In genomic region chr14:116926404-116927171, GRCm38 (mm10) we compare ENCODE assay signal across 8 mouse cellular contexts. TPM values are rescaled to one million over a fixed set of nuclear protein-coding genes. Genes with fewer than 3 reads are reported as not detected.
DNase-seq lines count a peak whose midpoint lies in the region; ATAC-seq and TF ChIP-seq lines count a peak whose summit lies in the region.

No protein-coding gene starts in this region.

- no peak for TF ChIP-seq CTCF in ES-Bruce4 (IDR thresholded peaks at IDR 0.05; ENCODE audit: low read depth, low read length)
- TF ChIP-seq CTCF in heart, postnatal 0 days (IDR thresholded peaks at IDR 0.05; ENCODE audit: low read depth), result peak; percentile 8; the same call in 1 of the 2 replicates

- peaks cover 1% of the 10 kb centered on the region for H3K27me3 ChIP-seq in ES-Bruce4 (ENCODE audit: control insufficient read depth, insufficient read depth, low read length, poor library complexity, severe bottlenecking)
- H3K27me3 ChIP-seq in forebrain, embryonic 15.5 days, result no peaks in the 10 kb centered on the region
- peaks cover 20% of the 10 kb centered on the region for H3K27me3 ChIP-seq in heart, postnatal 0 days (ENCODE audit: control insufficient read depth, insufficient read depth, low read length)
- H3K27me3 ChIP-seq in liver, embryonic 16.5 days (ENCODE audit: control insufficient read depth, insufficient read depth, low read depth, low read length), result peaks cover 21% of the 10 kb centered on the region
- no peaks in the 10 kb centered on the region for H3K27me3 ChIP-seq in neural tube, embryonic 14.5 days (ENCODE audit: control insufficient read depth, insufficient read depth, low read length)

- H3K9ac ChIP-seq in ES-Bruce4 (ENCODE audit: low read depth, poor library complexity, severe bottlenecking), result peak overlapping the region; percentile 70
- H3K9ac ChIP-seq in forebrain, embryonic 15.5 days (replicated peaks), result peak overlapping the region; percentile 82
- H3K9ac ChIP-seq in heart, postnatal 0 days (replicated peaks; ENCODE audit: low read depth, low read length), result peak overlapping the region; percentile 48
- peak overlapping the region; percentile 43; the same call in 1 of the 2 replicates for H3K9ac ChIP-seq in liver, embryonic 16.5 days (ENCODE audit: low read depth, low read length)
- peak overlapping the region; percentile 74 for H3K9ac ChIP-seq in neural tube, embryonic 14.5 days (replicated peaks; ENCODE audit: low read depth, low read length)

- H3K36me3 ChIP-seq in ES-Bruce4 (ENCODE audit: control insufficient read depth, insufficient read depth, low read length, poor library complexity, severe bottlenecking), result no peaks in the 10 kb centered on the region
- no peaks in the 10 kb centered on the region for H3K36me3 ChIP-seq in forebrain, embryonic 15.5 days
- H3K36me3 ChIP-seq in heart, postnatal 0 days (replicated peaks; ENCODE audit: control insufficient read depth, insufficient read depth, low read length), result no peaks in the 10 kb centered on the region
- no peaks in the 10 kb centered on the region for H3K36me3 ChIP-seq in liver, embryonic 16.5 days (ENCODE audit: control insufficient read depth, insufficient read depth)
- H3K36me3 ChIP-seq in neural tube, embryonic 14.5 days (ENCODE audit: control insufficient read depth, insufficient read depth, low read length), result no peaks in the 10 kb centered on the region

- H3K4me3 ChIP-seq in ES-Bruce4 (ENCODE audit: low read depth, low read length), result peak overlapping the region; percentile 82
- peak overlapping the region; percentile 94 for H3K4me3 ChIP-seq in forebrain, embryonic 15.5 days
- H3K4me3 ChIP-seq in heart, postnatal 0 days (ENCODE audit: low read depth, low read length), result peak overlapping the region; percentile 56
- peak overlapping the region; percentile 61 for H3K4me3 ChIP-seq in liver, embryonic 16.5 days (ENCODE audit: low read depth, low read length)
- peak overlapping the region; percentile 86 for H3K4me3 ChIP-seq in neural tube, embryonic 14.5 days (ENCODE audit: low read depth, low read length)

- no peaks in the 10 kb centered on the region for H3K4me1 ChIP-seq in ES-Bruce4 (ENCODE audit: control insufficient read depth, insufficient read depth, low read length)
- H3K4me1 ChIP-seq in forebrain, embryonic 15.5 days, result peaks cover 24% of the 10 kb centered on the region
- H3K4me1 ChIP-seq in heart, postnatal 0 days (ENCODE audit: control insufficient read depth, insufficient read depth), result no peaks in the 10 kb centered on the region
- H3K4me1 ChIP-seq in liver, embryonic 16.5 days (ENCODE audit: control insufficient read depth, low read depth, low read length), result no peaks in the 10 kb centered on the region; the same call in 1 of the 2 replicates
- H3K4me1 ChIP-seq in neural tube, embryonic 14.5 days (ENCODE audit: control insufficient read depth, insufficient read depth, low read length), result peaks cover 13% of the 10 kb centered on the region

- no peaks in the 10 kb centered on the region for H3K9me3 ChIP-seq in ES-Bruce4 (replicated peaks; ENCODE audit: control insufficient read depth, insufficient read depth, low read length, poor library complexity, severe bottlenecking)
- no peaks in the 10 kb centered on the region for H3K9me3 ChIP-seq in forebrain, embryonic 15.5 days
- no peaks in the 10 kb centered on the region for H3K9me3 ChIP-seq in heart, postnatal 0 days (replicated peaks; ENCODE audit: control insufficient read depth, low read length)
- no peaks in the 10 kb centered on the region for H3K9me3 ChIP-seq in liver, embryonic 16.5 days (replicated peaks; ENCODE audit: control insufficient read depth, low read length)
- H3K9me3 ChIP-seq in neural tube, embryonic 14.5 days (ENCODE audit: control insufficient read depth, low read length), result no peaks in the 10 kb centered on the region

- H3K4me2 ChIP-seq in forebrain, embryonic 15.5 days (replicated peaks), result peak overlapping the region; percentile 92
- H3K4me2 ChIP-seq in heart, postnatal 0 days (ENCODE audit: low read depth, low read length), result peak overlapping the region; percentile 88
- H3K4me2 ChIP-seq in liver, embryonic 16.5 days (ENCODE audit: low read depth, low read length), result peak overlapping the region; percentile 61
- peak overlapping the region; percentile 84 for H3K4me2 ChIP-seq in neural tube, embryonic 14.5 days (ENCODE audit: low read depth, low read length)

- under 1% methylated on average over 52 of the region's 52 CpGs for WGBS in forebrain, embryonic 15.5 days
- WGBS in heart, postnatal 0 days, result 0% methylated on average over 50 of the region's 52 CpGs
- WGBS in liver, embryonic 16.5 days (ENCODE audit: insufficient replicate concordance), result under 1% methylated on average over 51 of the region's 52 CpGs
- WGBS in neural tube, embryonic 14.5 days, result under 1% methylated on average over 52 of the region's 52 CpGs

- peak; percentile 34 for DNase-seq in cerebellum, adult 11 months
- DNase-seq in heart, postnatal 0 days (ENCODE audit: low spot score), result peak; percentile 64
- peak; percentile 79 to 89 for DNase-seq in kidney, postnatal 4 days
- DNase-seq in urinary bladder, postnatal 36 days (ENCODE audit: low spot score in 2 of 2), result peak; percentile 48 to 50

- TF ChIP-seq POLR2A in ES-Bruce4 (IDR thresholded peaks at IDR 0.05; ENCODE audit: insufficient read depth, low read length), result no peak

- peak; percentile 84 for ATAC-seq in forebrain, embryonic 15.5 days (replicated peaks)
- peak; percentile 73 for ATAC-seq in heart, postnatal 0 days (ENCODE audit: insufficient read depth, low read depth)
- peak; percentile 50 for ATAC-seq in liver, embryonic 16.5 days (ENCODE audit: low read depth)
- peak; percentile 88 for ATAC-seq in neural tube, embryonic 14.5 days (ENCODE audit: low read depth)

- no peak overlapping the region for H3K27ac ChIP-seq in ES-Bruce4 (ENCODE audit: insufficient read depth, low read length)
- H3K27ac ChIP-seq in forebrain, embryonic 15.5 days (replicated peaks), result peak overlapping the region; percentile 94
- peak overlapping the region; percentile 47 for H3K27ac ChIP-seq in heart, postnatal 0 days (ENCODE audit: low read depth)
- no peak overlapping the region for H3K27ac ChIP-seq in liver, embryonic 16.5 days (ENCODE audit: low read length)
- H3K27ac ChIP-seq in neural tube, embryonic 14.5 days (ENCODE audit: low read depth, low read length), result peak overlapping the region; percentile 90

- no peak for TF ChIP-seq EP300 in ES-Bruce4 (IDR thresholded peaks at IDR 0.05; ENCODE audit: insufficient read depth, low read depth, low read length)
- no peak for TF ChIP-seq EP300 in heart, postnatal 0 days (IDR thresholded peaks at IDR 0.05; ENCODE audit: low read depth)

RNA-seq across cellular contexts. Expression of gene Gpc6, which starts 1.5 kb away (rescaled TPM):
- 4.0 and 4.7 TPM in 2 replicates for polyA plus RNA-seq in ES-Bruce4 (2011; ENCODE audit: insufficient read depth, insufficient read length, low read depth, missing spikeins)
- 18.3 TPM in 2 replicates for polyA plus RNA-seq in forebrain, embryonic 15.5 days (2015; fragmentation: Nextera tagmentation; extraction: Ambion mirVana)
- total RNA-seq in heart, postnatal 0 days (2014; rRNA removed; ENCODE audit: low replicate concordance), result 17.1 and 20.7 TPM in 2 replicates
- 10.8 and 11.0 TPM in 2 replicates for polyA plus RNA-seq in heart, postnatal 0 days (2015; fragmentation: Nextera tagmentation; extraction: Ambion mirVana)
- polyA plus RNA-seq in liver, embryonic 16.5 days (2015; fragmentation: Nextera tagmentation; extraction: Ambion mirVana), result 4.0 and 4.4 TPM in 2 replicates
- 20.8 and 27.8 TPM in 2 replicates for polyA plus RNA-seq in neural tube, embryonic 14.5 days (2014; fragmentation: Nextera tagmentation; extraction: Ambion mirVana)

Comparison
In these comparisons a context has a peak if more than half of its experiments do, and no peak if none do; other contexts are left out.
1. H3K27ac ChIP-seq: peak in forebrain, embryonic 15.5 days (single experiment), heart, postnatal 0 days (single experiment) and neural tube, embryonic 14.5 days (single experiment); none in ES-Bruce4 (single experiment) and liver, embryonic 16.5 days (single experiment).
2. DNase-seq: peak in every context shown above with its lines; median percentile 84 in kidney, postnatal 4 days; 64 in heart, postnatal 0 days; 49 in urinary bladder, postnatal 36 days; 34 in cerebellum, adult 11 months.
3. Peak in every context shown above with its lines, with median percentiles within 50 percentile points of each other: H3K4me3 ChIP-seq, H3K9ac ChIP-seq, ATAC-seq and H3K4me2 ChIP-seq.